Mouse (Mus musculus) CH12.LX (cell line): ENCODE results near the gene Rplp1. TPM values are rescaled to one million over a fixed set of nuclear protein-coding genes. Genes with fewer than 3 reads are reported as not detected.
A peak's percentile ranks its signal among the peaks of the same experiment; 100 is the strongest.

ENCODE experiments used
- DNase-seq: peaks from one replicate; pipeline ENCODE4 v3.0.0-alpha.2; 2013; ENCODE audit errors: extremely low read depth
- H3K27ac ChIP-seq: 2 replicates; pipeline ENCODE4 v1.5.1; 2012; ENCODE audit warnings: low read depth, mild to moderate bottlenecking, control low read depth, moderate library complexity; ENCODE audit not compliant: insufficient read depth
- H3K27me3 ChIP-seq: replicated peaks from 2 replicates; pipeline ENCODE3; 2012; ENCODE audit warnings: inconsistent platforms
- H3K36me3 ChIP-seq, 2 experiments: replicated peaks in 1 of 2; 2 replicates each; pipeline versions ENCODE3 to v1.6.1; 2012; ENCODE audit warnings: inconsistent platforms in 1 of 2, low read length in 1 of 2, mild to moderate bottlenecking in 1 of 2, mixed read lengths in 1 of 2, moderate library complexity in 1 of 2; ENCODE audit not compliant: control insufficient read depth in 1 of 2, insufficient read depth in 1 of 2
- H3K4me1 ChIP-seq, 2 experiments: 2 replicates each; pipeline ENCODE4 v1.6.1; 2012; ENCODE audit warnings: inconsistent platforms in 1 of 2, moderate library complexity in 1 of 2; ENCODE audit not compliant: insufficient read depth in 2 of 2, control insufficient read depth in 1 of 2
- H3K4me2 ChIP-seq: 2 replicates; pipeline ENCODE4 v1.6.1; 2012; ENCODE audit warnings: low read depth, mild to moderate bottlenecking, control low read depth; ENCODE audit not compliant: poor library complexity, insufficient read depth, severe bottlenecking
- H3K4me3 ChIP-seq, 3 experiments: fragments of 150-350 bp in 1 of 3; sonication (generic) in 1 of 3; replicated peaks in 1 of 3; 2 replicates each; pipeline versions ENCODE3 to v1.5.1; 2011 to 2012; ENCODE audit warnings: low read depth in 2 of 3, low read length in 2 of 3, mild to moderate bottlenecking in 2 of 3, moderate library complexity in 2 of 3, control low read depth in 1 of 3, improper control_type of control experiment in 1 of 3, inconsistent platforms in 1 of 3, mixed read lengths in 1 of 3; ENCODE audit not compliant: poor library complexity in 1 of 3
- H3K79me2 ChIP-seq: replicated peaks from 2 replicates; pipeline ENCODE4 v1.6.1; 2012; ENCODE audit warnings: mild to moderate bottlenecking, moderate library complexity; ENCODE audit not compliant: control insufficient read depth, poor library complexity, insufficient read depth, severe bottlenecking; ENCODE audit errors: extremely low read depth
- H3K9ac ChIP-seq: 2 replicates; pipeline ENCODE4 v1.6.1; 2012; ENCODE audit warnings: low read depth, mild to moderate bottlenecking, control low read depth, moderate library complexity; ENCODE audit not compliant: insufficient read depth
- H3K9me3 ChIP-seq: replicated peaks from 2 replicates; pipeline ENCODE3; 2012; ENCODE audit warnings: low read length, inconsistent platforms, mixed read lengths
- CHD1 ChIP-seq: IDR thresholded peaks from 2 replicates; pipeline ENCODE4 v1.6.1; 2012; ENCODE audit warnings: low read depth, low read length, improper control_type of control experiment, inconsistent platforms
- CTCF ChIP-seq, 2 experiments: IDR thresholded peaks in 1 of 2; conservative IDR thresholded peaks in 1 of 2; 2 replicates each; pipeline ENCODE4 v1.5.1; 2011 to 2012; ENCODE audit warnings: low read depth in 2 of 2, low read length in 2 of 2, improper control_type of control experiment in 1 of 2, inconsistent platforms in 1 of 2, mild to moderate bottlenecking in 1 of 2, moderate library complexity in 1 of 2
- E2F4 ChIP-seq: IDR thresholded peaks from 2 replicates; pipeline ENCODE4 v1.6.1; 2011; ENCODE audit warnings: low read depth, low read length, improper control_type of control experiment; ENCODE audit not compliant: insufficient replicate concordance
- IRF4 ChIP-seq: IDR thresholded peaks from 2 replicates; pipeline ENCODE4 v1.6.1; 2014; ENCODE audit warnings: low read depth, mild to moderate bottlenecking, inconsistent platforms, low read length, improper control_type of control experiment
- JUND ChIP-seq: conservative IDR thresholded peaks from 2 replicates; pipeline ENCODE4 v1.6.1; 2011; ENCODE audit warnings: low read depth, low read length, improper control_type of control experiment
- KAT2A ChIP-seq: IDR thresholded peaks from 2 replicates; pipeline ENCODE4 v1.6.1; 2012; ENCODE audit warnings: low read length, improper control_type of control experiment, inconsistent platforms; ENCODE audit not compliant: insufficient replicate concordance
- MAX ChIP-seq: IDR thresholded peaks from 2 replicates; pipeline ENCODE4 v1.6.1; 2011; ENCODE audit warnings: low read length, improper control_type of control experiment
- MEF2A ChIP-seq: IDR thresholded peaks from 2 replicates; pipeline ENCODE4 v1.6.1; 2014; ENCODE audit warnings: low read depth, mild to moderate bottlenecking, inconsistent platforms, low read length, improper control_type of control experiment, borderline replicate concordance
- MYC ChIP-seq: IDR thresholded peaks from 2 replicates; pipeline ENCODE4 v1.6.1; 2011; ENCODE audit warnings: low read depth, mild to moderate bottlenecking, improper control_type of control experiment, low read length
- NRF1 ChIP-seq: IDR thresholded peaks from 2 replicates; pipeline ENCODE4 v1.6.1; 2014; ENCODE audit warnings: low read depth, mild to moderate bottlenecking, inconsistent platforms, low read length, improper control_type of control experiment, moderate library complexity
- PAX5 ChIP-seq: IDR thresholded peaks from 2 replicates; pipeline ENCODE4 v1.6.1; 2012; ENCODE audit warnings: low read length, inconsistent platforms, mixed read lengths
- POLR2AphosphoS2 ChIP-seq: IDR thresholded peaks from 2 replicates; pipeline ENCODE4 v1.6.1; 2011; ENCODE audit warnings: low read depth, low read length, improper control_type of control experiment
- RAD21 ChIP-seq: IDR thresholded peaks from 2 replicates; pipeline ENCODE4 v1.6.1; 2011; ENCODE audit warnings: low read depth, mild to moderate bottlenecking, low read length, improper control_type of control experiment, moderate library complexity
- RCOR1 ChIP-seq: conservative IDR thresholded peaks from 2 replicates; pipeline ENCODE4 v1.6.1; 2012; ENCODE audit warnings: low read depth, mild to moderate bottlenecking, inconsistent platforms, low read length, improper control_type of control experiment
- SMC3 ChIP-seq: IDR thresholded peaks from 2 replicates; pipeline ENCODE4 v1.6.1; 2011; ENCODE audit warnings: low read depth, low read length, improper control_type of control experiment
- TBP ChIP-seq: conservative IDR thresholded peaks from 2 replicates; pipeline ENCODE4 v1.6.1; 2011; ENCODE audit warnings: low read depth, low read length, improper control_type of control experiment
- UBTF ChIP-seq: IDR thresholded peaks from 2 replicates; pipeline ENCODE4 v1.6.1; 2012; ENCODE audit warnings: low read depth, mild to moderate bottlenecking, inconsistent platforms, low read length, improper control_type of control experiment, moderate library complexity
- USF1 ChIP-seq: IDR thresholded peaks from 2 replicates; pipeline ENCODE4 v1.6.1; 2014; ENCODE audit warnings: low read depth, mild to moderate bottlenecking, inconsistent platforms, low read length, improper control_type of control experiment
- ZMIZ1 ChIP-seq: IDR thresholded peaks from 2 replicates; pipeline ENCODE4 v1.6.1; 2012; ENCODE audit warnings: low read depth, mild to moderate bottlenecking, inconsistent platforms, low read length, improper control_type of control experiment
- ZNF384 ChIP-seq: IDR thresholded peaks from 2 replicates; pipeline ENCODE4 v1.6.1; 2012; ENCODE audit warnings: low read depth, low read length, improper control_type of control experiment, inconsistent platforms
- dilution Hi-C: fragments of 300-500 bp; cut with MboI; formaldehyde crosslinking; loops from 2 replicates; pipeline ENCODE4 v1.14.3; 2020; ENCODE audit warnings: low sequenced_read_pairs; ENCODE audit not compliant: extremely low pct_unique_long_range_greater_than_20kb, extremely low pct_ligation_motif_present
- in situ Hi-C: fragments of 300-500 bp; cut with MboI; formaldehyde crosslinking; loops from 3 replicates; pipeline ENCODE4 v1.14.3; 2019; ENCODE audit warnings: low sequenced_read_pairs, low pct_ligation_motif_present, low pct_unique_long_range_greater_than_20kb, mixed read lengths
- polyA plus RNA-seq: library from polyadenylated mRNA; unstranded; fragments of >175 nt; gene quantifications from 2 replicates; pipeline ENCODE4 v1.2.1, GENCODE M21; 2012; ENCODE audit warnings: low read depth; ENCODE audit not compliant: insufficient read length
- total RNA-seq, 2 experiments: library from RNA; depleted of rRNA; stranded (reverse); fragments of 300-350 nt in 1 of 2; fragments of >200 nt in 1 of 2; gene quantifications; 2 replicates each; pipeline ENCODE4 v1.2.3; 2012 to 2014

Gene Rplp1
- total and polyA plus RNA-seq, 3 experiments: 6,276 to 13,782 (median 7,835) TPM

DNA sequence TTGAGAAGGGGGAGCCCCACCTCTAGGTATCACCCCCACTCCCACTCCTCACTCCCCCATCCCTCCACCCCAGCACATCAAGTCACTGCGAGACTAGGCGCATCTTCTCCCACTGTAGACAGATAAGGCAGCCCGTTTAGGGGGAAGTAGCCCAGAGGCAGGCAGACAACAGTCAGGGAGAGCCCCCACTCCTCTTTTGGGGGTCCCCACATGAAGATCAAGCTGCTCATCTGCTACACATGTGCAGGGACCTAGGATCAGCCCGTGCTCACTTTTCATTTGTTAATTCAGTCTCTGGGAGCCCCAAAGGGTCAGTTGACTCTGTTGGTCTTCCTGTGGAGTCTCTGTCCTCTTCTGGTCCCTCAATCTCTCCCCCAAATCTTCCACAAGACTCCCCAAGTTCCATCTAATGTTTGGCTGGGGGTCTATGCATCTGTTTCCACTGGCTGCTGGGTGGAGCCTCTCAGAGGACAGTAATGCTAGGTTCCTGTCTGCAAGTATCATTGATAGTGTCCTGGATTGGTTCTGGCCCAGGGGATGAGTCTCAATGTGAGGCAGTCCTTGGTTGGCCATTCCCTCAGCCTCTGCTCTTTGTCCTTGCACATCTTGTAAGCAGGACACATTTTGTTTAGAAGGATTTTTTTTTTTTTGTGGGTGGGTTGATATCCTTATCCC, 6.6 kb downstream of the Rplp1 start:
- Histone ChIP-seq H3K4me3 (no peak overlapping the region), H3K9ac (no peak overlapping the region)
- TF ChIP-seq CHD1 (no peak), E2F4 (no peak), ZNF384 (no peak), ZMIZ1 (no peak), MAX (no peak), PAX5 (no peak), MEF2A (no peak), JUND (no peak), RCOR1 (no peak), KAT2A (no peak), MYC (no peak), NRF1 (no peak), IRF4 (no peak), UBTF (no peak)
- TF ChIP-seq, all 38 proteins: peak for 0
- Histone ChIP-seq H3K27ac (no peak overlapping the region), H3K9me3 (no peaks in the 10 kb centered on the region), H3K4me2 (no peak overlapping the region), H3K79me2 (no peaks in the 10 kb centered on the region), H3K4me1 (peaks cover 9 to 51% of the 10 kb centered on the region in 2 experiments), H3K27me3 (no peaks in the 10 kb centered on the region), H3K36me3 (peaks cover 21 to 38% of the 10 kb centered on the region in 2 experiments)
- dilution Hi-C loops (no loop called here), in situ Hi-C loops (loop anchor here (5.0 kb wide), 1 partner anchor 80 kb away; no protein-coding TSS in a partner anchor)
- DNase-seq: no peak

DNA sequence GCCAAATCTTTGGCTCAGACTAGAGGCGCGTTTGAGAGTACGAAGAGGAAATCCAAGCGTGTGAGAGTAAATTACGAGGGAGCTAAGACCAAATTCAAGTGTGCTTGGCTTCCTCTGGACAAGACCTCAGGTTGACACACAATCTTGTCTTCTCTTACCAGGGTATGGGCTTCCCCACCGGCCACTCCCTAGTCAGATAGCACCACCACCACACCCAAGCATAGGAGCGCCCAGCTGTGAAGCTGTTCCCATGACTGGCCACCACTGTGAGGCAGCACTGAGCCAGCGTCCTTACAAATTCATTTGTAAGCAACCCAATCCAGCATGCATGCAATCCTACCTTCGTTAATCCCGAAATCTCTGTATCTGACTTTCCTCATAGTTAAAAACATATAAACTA, 7.4 kb downstream of the Rplp1 start:
- H3K4me2 ChIP-seq: no peak overlapping the region
- TF ChIP-seq UBTF: peak; percentile 97
- peak; percentile 90 for TF ChIP-seq TBP
- TF ChIP-seq USF1: no peak
- peak; percentile 69 to 80 for TF ChIP-seq CTCF (conservative IDR thresholded peaks at IDR 0.05 in 1 of 2, IDR thresholded peaks at IDR 0.05 in 1 of 2; ENCODE audit: low read depth in 2 of 2, low read length in 2 of 2)
- TF ChIP-seq POLR2AphosphoS2: no peak
- peak; percentile 64 for TF ChIP-seq SMC3
- TF ChIP-seq IRF4: 0 out of 2 replicates have a peak, but pooled peaks have one; percentile 6
- TF ChIP-seq RAD21: peak; percentile 53
- H3K79me2 ChIP-seq: no peaks in the 10 kb centered on the region
- no peak overlapping the region for H3K9ac ChIP-seq
- H3K36me3 ChIP-seq: peaks cover 13 to 29% of the 10 kb centered on the region in 2 experiments
- no peak overlapping the region for H3K27ac ChIP-seq
- no peaks in the 10 kb centered on the region for H3K27me3 ChIP-seq
- DNase-seq: peak; percentile 71
- H3K9me3 ChIP-seq: no peaks in the 10 kb centered on the region
- H3K4me1 ChIP-seq: peaks cover 11 to 51% of the 10 kb centered on the region in 2 experiments
- dilution Hi-C loops: no loop called here
- H3K4me3 ChIP-seq: no peak overlapping the region
- in situ Hi-C loops: loop anchor here (5.0 kb wide), 1 partner anchor 80 kb away; no protein-coding TSS in a partner anchor
